Mouse (Mus musculus) left cerebral cortex, postnatal 36 days (tissue): ENCODE results near the gene Slc2a1. TPM values are rescaled to one million over a fixed set of nuclear protein-coding genes. Genes with fewer than 3 reads are reported as not detected.
A peak's percentile ranks its signal among the peaks of the same experiment; 100 is the strongest.

Experiments used
- DNase-seq, 2 experiments: peaks; one replicate each; pipeline ENCODE4 v3.0.0; 2021 to 2022; ENCODE audit warnings: low spot score in 2 of 2, mixed read lengths in 1 of 2
- intact Hi-C: fragments of 180-260 bp; cut with DNase I; formaldehyde crosslinking; loops from one replicate; pipeline ENCODE4 v1.15.1; 2025
- total RNA-seq, 2 experiments: library from RNA; stranded (reverse); gene quantifications; 2 replicates each; pipeline ENCODE4 v1.2.3; 2021

The Slc2a1 gene
- total RNA-seq, 2 experiments from 2014 or later = 107 to 126 TPM

GRCm38 (mm10) chr4:119124771-119125273 is 16.3 kb downstream of the Slc2a1 start:
- intact Hi-C loops = no loop called here
- no peak for DNase-seq

GRCm38 (mm10) chr4:119125577-119126270 is 17.2 kb downstream of the Slc2a1 start:
- intact Hi-C loops = no loop called here

GRCm38 (mm10) chr4:119127229-119127628 is 18.7 kb downstream of the Slc2a1 start:
- no peak for DNase-seq
- intact Hi-C loops = no loop called here

More at GRCm38 (mm10) chr4:119125577-119126270, 17.2 kb downstream of the Slc2a1 start:
- DNase-seq = no peak

GRCm38 (mm10) chr4:119128547-119128946 is 20.0 kb downstream of the Slc2a1 start:
- intact Hi-C loops = no loop called here

GRCm38 (mm10) chr4:119129096-119129495 is 20.6 kb downstream of the Slc2a1 start:
- DNase-seq = no peak
- intact Hi-C loops = no loop called here

More at GRCm38 (mm10) chr4:119128547-119128946, 20.0 kb downstream of the Slc2a1 start:
- no peak for DNase-seq

- no peak for DNase-seq
- intact Hi-C loops = no loop called here
Measured at GRCm38 (mm10) chr4:119131189-119131910, 22.8 kb downstream of the Slc2a1 start.

GRCm38 (mm10) chr4:119133306-119133705 is 24.8 kb downstream of the Slc2a1 start:
- no peak for DNase-seq
- intact Hi-C loops = no loop called here

- intact Hi-C loops = no loop called here
Measured at GRCm38 (mm10) chr4:119133860-119134259, 25.3 kb downstream of the Slc2a1 start.

GRCm38 (mm10) chr4:119137313-119137712 is 28.8 kb downstream of the Slc2a1 start:
- intact Hi-C loops = loop anchor here (5.0 kb wide), 1 partner anchor 35 kb away; no protein-coding TSS in a partner anchor
- no peak for DNase-seq

More at GRCm38 (mm10) chr4:119133860-119134259, 25.3 kb downstream of the Slc2a1 start:
- no peak for DNase-seq

GRCm38 (mm10) chr4:119138171-119138570 is 29.7 kb downstream of the Slc2a1 start:
- intact Hi-C loops = loop anchor here (5.0 kb wide), 1 partner anchor 36 kb away; no protein-coding TSS in a partner anchor
- DNase-seq = peak; percentile 62 to 69

GRCm38 (mm10) chr4:119138776-119139175 is 30.3 kb downstream of the Slc2a1 start:
- DNase-seq = no peak
- intact Hi-C loops = loop anchor here (5.0 kb wide), 1 partner anchor 36 kb away; no protein-coding TSS in a partner anchor

- intact Hi-C loops = no loop called here
- DNase-seq = no peak
Measured at GRCm38 (mm10) chr4:119140126-119140525, 31.6 kb downstream of the Slc2a1 start.

GRCm38 (mm10) chr4:119141191-119141590 is 32.7 kb downstream of the Slc2a1 start:
- intact Hi-C loops = no loop called here
- DNase-seq = no peak

GRCm38 (mm10) chr4:119142230-119142871 is 33.8 kb downstream of the Slc2a1 start:
- intact Hi-C loops = no loop called here
- DNase-seq = no peak

GRCm38 (mm10) chr4:119146816-119147215 is 38.3 kb downstream of the Slc2a1 start:
- intact Hi-C loops = no loop called here
- no peak for DNase-seq

- DNase-seq = no peak
- intact Hi-C loops = no loop called here
Measured at GRCm38 (mm10) chr4:119147347-119147746, 38.8 kb downstream of the Slc2a1 start.

- DNase-seq = no peak
- intact Hi-C loops = no loop called here
Measured at GRCm38 (mm10) chr4:119148741-119149140, 40.2 kb downstream of the Slc2a1 start.

GRCm38 (mm10) chr4:119157186-119157585 is 48.7 kb downstream of the Slc2a1 start:
- DNase-seq = no peak
- intact Hi-C loops = no loop called here

- DNase-seq = no peak
- intact Hi-C loops = no loop called here
Measured at GRCm38 (mm10) chr4:119157891-119158290, 49.4 kb downstream of the Slc2a1 start.

GRCm38 (mm10) chr4:119161358-119161757 is 52.8 kb downstream of the Slc2a1 start:
- intact Hi-C loops = no loop called here

More at GRCm38 (mm10) chr4:119161358-119161757, 52.8 kb downstream of the Slc2a1 start:
- no peak for DNase-seq
